Mouse (Mus musculus) limb, embryonic 13.5 days (tissue): ENCODE measurements around the gene Nos1. TPM values are rescaled to one million over a fixed set of nuclear protein-coding genes. Genes with fewer than 3 reads are reported as not detected.

ENCODE experiments used
- ATAC-seq: fragments of 200-750 bp; cut with Nextera tagmentation; 2 replicates; pipeline ENCODE4 v1.8.0; 2017; ENCODE audit warnings: low read depth, moderate number of reproducible peaks, moderate TSS enrichment; ENCODE audit not compliant: low FRiP score
- H3K27ac ChIP-seq: fragments of 300-500 bp; sonication (generic); 2 replicates; pipeline ENCODE4 v1.5.1; 2015; ENCODE audit warnings: inconsistent platforms, mild to moderate bottlenecking, moderate library complexity
- H3K27me3 ChIP-seq: fragments of 300-500 bp; sonication (generic); 2 replicates; pipeline ENCODE4 v1.6.1; 2015; ENCODE audit warnings: mild to moderate bottlenecking, inconsistent platforms
- H3K36me3 ChIP-seq: fragments of 300-500 bp; sonication (generic); 2 replicates; pipeline ENCODE4 v1.6.1; 2015; ENCODE audit warnings: inconsistent platforms, mild to moderate bottlenecking, moderate library complexity
- H3K4me1 ChIP-seq: fragments of 300-500 bp; sonication (generic); 2 replicates; pipeline ENCODE4 v1.6.1; 2015; ENCODE audit warnings: inconsistent platforms
- H3K4me2 ChIP-seq: fragments of 300-500 bp; sonication (generic); replicated peaks from 2 replicates; pipeline ENCODE4 v1.6.1; 2015; ENCODE audit warnings: inconsistent platforms, mild to moderate bottlenecking, moderate library complexity
- H3K4me3 ChIP-seq: fragments of 300-500 bp; sonication (generic); 2 replicates; pipeline ENCODE4 v1.5.1; 2015; ENCODE audit warnings: moderate library complexity, mild to moderate bottlenecking, inconsistent platforms
- H3K9ac ChIP-seq: fragments of 300-500 bp; sonication (generic); 2 replicates; pipeline ENCODE4 v1.6.1; 2015; ENCODE audit warnings: mild to moderate bottlenecking, inconsistent platforms
- H3K9me3 ChIP-seq: fragments of 300-500 bp; sonication (generic); 2 replicates; pipeline ENCODE4 v1.6.1; 2016; ENCODE audit warnings: inconsistent platforms
- WGBS: fragments of 180-500 bp; shearing (Covaris S2); methylation state at CpG from one replicate; pipeline ENCODE4 v1.1.7; 2015; 5-methylcytosine and 5-hydroxymethylcytosine counted together
- polyA plus RNA-seq: library from polyadenylated mRNA; unstranded; fragments of >200 nt; fragmentation: Nextera tagmentation; extraction: Ambion mirVana; gene quantifications from 2 replicates; pipeline ENCODE4 v1.2.1, GENCODE M21; 2015

Nos1 gene
- polyA plus RNA-seq, 1 experiment from 2014 or later = 0.28 TPM

DNA sequence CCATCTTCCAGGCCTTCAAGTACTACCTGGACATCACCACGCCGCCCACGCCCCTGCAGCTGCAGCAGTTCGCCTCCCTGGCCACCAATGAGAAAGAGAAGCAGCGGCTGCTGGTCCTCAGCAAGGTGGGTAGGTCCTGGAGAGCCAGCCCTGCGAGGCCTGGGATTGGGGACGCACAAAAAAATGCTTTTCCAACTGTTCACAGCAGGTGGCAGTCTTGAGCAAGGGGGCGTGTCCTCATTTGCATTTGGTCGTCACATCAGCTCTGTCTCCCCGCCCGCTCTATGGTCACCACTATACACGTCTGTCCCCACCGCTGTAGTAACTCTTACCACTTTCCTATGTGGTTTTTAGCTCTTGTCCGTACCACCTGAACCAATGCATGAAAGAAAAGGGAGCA lies 157.3 kb downstream of the Nos1 start:
- Histone ChIP-seq H3K9me3 (no peaks in the 10 kb centered on the region), H3K36me3 (no peaks in the 10 kb centered on the region), H3K4me3 (peak overlapping the region; percentile 33), H3K4me1 (peaks cover 5% of the 10 kb centered on the region; the same call in 1 of the 2 replicates), H3K9ac (no peak overlapping the region), H3K27me3 (0 out of 2 replicates have a peak, but pooled peaks cover 5% of the 10 kb centered on the region), H3K27ac (no peak overlapping the region), H3K4me2 (peak overlapping the region; percentile 58)
- 17% methylated on average over 14 of the region's 14 CpGs for WGBS
- no peak for ATAC-seq

GRCm38 (mm10) chr5:117939402-117939801 lies 158.6 kb downstream of the Nos1 start:
- Histone ChIP-seq H3K36me3 (no peaks in the 10 kb centered on the region), H3K27me3 (0 out of 2 replicates have a peak, but pooled peaks cover 5% of the 10 kb centered on the region), H3K4me3 (no peak overlapping the region), H3K9me3 (no peaks in the 10 kb centered on the region), H3K9ac (no peak overlapping the region), H3K4me2 (no peak overlapping the region), H3K27ac (no peak overlapping the region), H3K4me1 (peaks cover 5% of the 10 kb centered on the region; the same call in 1 of the 2 replicates)
- ATAC-seq = no peak
- 80% methylated on average over 8 of the region's 8 CpGs for WGBS

GRCm38 (mm10) chr5:117941552-117941951 lies 160.7 kb downstream of the Nos1 start:
- WGBS = 71% methylated on average over 3 of the region's 3 CpGs
- peaks cover 5% of the 10 kb centered on the region; the same call in 1 of the 2 replicates for H3K4me1 ChIP-seq
- ATAC-seq = no peak
- no peaks in the 10 kb centered on the region for H3K9me3 ChIP-seq
- H3K9ac ChIP-seq = no peak overlapping the region
- no peaks in the 10 kb centered on the region for H3K36me3 ChIP-seq
- H3K27me3 ChIP-seq = no peaks in the 10 kb centered on the region
- H3K4me2 ChIP-seq = no peak overlapping the region
- no peak overlapping the region for H3K4me3 ChIP-seq
- H3K27ac ChIP-seq = no peak overlapping the region

DNA sequence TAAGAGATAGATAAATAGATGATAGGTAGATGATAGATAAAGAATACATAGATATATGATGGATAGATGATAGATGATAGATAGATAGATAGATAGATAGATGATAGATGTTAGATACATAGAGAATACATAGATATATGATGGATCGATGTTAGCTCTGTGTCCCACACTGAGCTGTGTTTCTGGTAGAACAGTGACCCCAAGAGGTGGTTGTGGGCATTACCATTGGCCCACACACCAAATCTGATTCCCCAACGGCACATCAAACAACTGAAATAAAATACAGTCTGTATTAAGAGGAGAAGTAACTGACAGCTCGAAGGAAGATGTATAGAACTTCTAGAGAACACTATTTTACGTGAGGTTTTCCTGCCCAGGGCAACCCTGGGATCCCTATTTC lies 165.8 kb downstream of the Nos1 start:
- H3K36me3 ChIP-seq = no peaks in the 10 kb centered on the region
- H3K4me3 ChIP-seq = no peak overlapping the region
- no peaks in the 10 kb centered on the region for H3K27me3 ChIP-seq
- H3K4me1 ChIP-seq = no peaks in the 10 kb centered on the region
- no peaks in the 10 kb centered on the region for H3K9me3 ChIP-seq
- WGBS = 26% methylated on average over 4 of the region's 4 CpGs
- no peak for ATAC-seq
- H3K27ac ChIP-seq = no peak overlapping the region
- no peak overlapping the region for H3K9ac ChIP-seq
- H3K4me2 ChIP-seq = no peak overlapping the region

GRCm38 (mm10) chr5:117949393-117949792 lies 168.6 kb downstream of the Nos1 start:
- H3K36me3 ChIP-seq = no peaks in the 10 kb centered on the region
- H3K9me3 ChIP-seq = no peaks in the 10 kb centered on the region
- H3K4me3 ChIP-seq = no peak overlapping the region
- H3K9ac ChIP-seq = no peak overlapping the region
- no peaks in the 10 kb centered on the region for H3K4me1 ChIP-seq
- no peak overlapping the region for H3K4me2 ChIP-seq
- no peak overlapping the region for H3K27ac ChIP-seq
- no peaks in the 10 kb centered on the region for H3K27me3 ChIP-seq
- ATAC-seq = no peak
- whole genome bisulfite sequencing = 77% methylated on average over 10 of the region's 10 CpGs

DNA sequence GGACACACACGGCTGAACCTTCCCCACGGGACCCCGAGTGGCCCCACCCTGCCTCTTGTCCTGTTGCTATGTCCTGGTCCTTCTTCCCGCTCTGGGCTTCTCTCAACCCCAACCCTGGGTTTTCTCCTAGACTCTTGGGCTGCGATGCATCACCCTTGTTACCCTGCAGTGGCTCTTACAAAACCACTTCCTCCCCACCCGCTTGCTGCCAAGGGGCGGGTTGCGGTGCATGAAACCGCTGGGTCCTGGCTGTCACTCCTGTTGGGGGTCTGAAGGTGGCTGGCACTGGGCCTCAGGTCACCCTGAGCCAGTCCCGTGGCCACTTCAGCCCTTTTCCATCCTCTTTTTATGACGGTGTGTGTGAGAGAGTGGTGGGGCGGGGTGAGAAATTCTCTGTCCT lies 173.1 kb downstream of the Nos1 start:
- H3K27me3 ChIP-seq = no peaks in the 10 kb centered on the region
- no peaks in the 10 kb centered on the region for H3K36me3 ChIP-seq
- no peaks in the 10 kb centered on the region for H3K9me3 ChIP-seq
- H3K4me1 ChIP-seq = no peaks in the 10 kb centered on the region
- no peak overlapping the region for H3K4me3 ChIP-seq
- 87% methylated on average over 12 of the region's 12 CpGs for WGBS
- H3K4me2 ChIP-seq = no peak overlapping the region
- no peak overlapping the region for H3K9ac ChIP-seq
- no peak for ATAC-seq
- H3K27ac ChIP-seq = no peak overlapping the region

DNA sequence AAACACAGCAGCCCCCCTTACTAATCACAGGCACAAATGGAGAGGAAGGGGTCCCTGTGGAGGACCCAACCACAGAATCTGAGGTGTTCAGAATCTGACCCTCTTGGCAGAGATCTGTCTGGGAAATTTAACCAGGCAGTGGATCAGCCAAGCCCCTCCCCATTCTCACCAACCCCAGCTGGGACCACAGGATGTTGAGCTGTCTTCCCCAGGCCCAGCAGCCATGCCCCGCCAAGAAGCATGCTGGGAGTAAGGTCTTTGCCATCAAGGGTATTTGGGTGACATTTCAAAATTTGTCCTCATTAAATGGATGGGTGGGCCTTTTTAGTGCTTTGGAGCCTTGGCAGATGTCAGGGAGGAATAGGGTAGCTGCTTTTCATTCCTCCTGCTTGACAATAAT lies 173.6 kb downstream of the Nos1 start:
- Histone ChIP-seq H3K27me3 (no peaks in the 10 kb centered on the region), H3K9ac (no peak overlapping the region), H3K4me3 (no peak overlapping the region), H3K27ac (no peak overlapping the region), H3K36me3 (no peaks in the 10 kb centered on the region), H3K4me1 (no peaks in the 10 kb centered on the region), H3K4me2 (no peak overlapping the region), H3K9me3 (no peaks in the 10 kb centered on the region)
- 70% methylated on average over 1 of the region's 1 CpGs for WGBS
- ATAC-seq = no peak

- ATAC-seq = no peak
- Histone ChIP-seq H3K9me3 (no peaks in the 10 kb centered on the region), H3K4me2 (no peak overlapping the region), H3K27ac (no peak overlapping the region), H3K4me1 (no peaks in the 10 kb centered on the region), H3K36me3 (no peaks in the 10 kb centered on the region), H3K4me3 (no peak overlapping the region), H3K27me3 (no peaks in the 10 kb centered on the region), H3K9ac (no peak overlapping the region)
- 43% methylated on average over 10 of the region's 10 CpGs for WGBS
These were observed 175.0 kb downstream of the Nos1 start for GRCm38 (mm10) chr5:117955675-117956420.

GRCm38 (mm10) chr5:117964750-117965149 lies 183.9 kb downstream of the Nos1 start:
- H3K4me3 ChIP-seq = no peak overlapping the region
- H3K4me1 ChIP-seq = peaks cover 9% of the 10 kb centered on the region; the same call in 1 of the 2 replicates
- no peaks in the 10 kb centered on the region for H3K9me3 ChIP-seq
- WGBS = 59% methylated on average over 9 of the region's 9 CpGs
- H3K9ac ChIP-seq = no peak overlapping the region
- no peaks in the 10 kb centered on the region for H3K36me3 ChIP-seq
- no peak overlapping the region for H3K27ac ChIP-seq
- ATAC-seq = no peak
- H3K27me3 ChIP-seq = no peaks in the 10 kb centered on the region
- H3K4me2 ChIP-seq = no peak overlapping the region

DNA sequence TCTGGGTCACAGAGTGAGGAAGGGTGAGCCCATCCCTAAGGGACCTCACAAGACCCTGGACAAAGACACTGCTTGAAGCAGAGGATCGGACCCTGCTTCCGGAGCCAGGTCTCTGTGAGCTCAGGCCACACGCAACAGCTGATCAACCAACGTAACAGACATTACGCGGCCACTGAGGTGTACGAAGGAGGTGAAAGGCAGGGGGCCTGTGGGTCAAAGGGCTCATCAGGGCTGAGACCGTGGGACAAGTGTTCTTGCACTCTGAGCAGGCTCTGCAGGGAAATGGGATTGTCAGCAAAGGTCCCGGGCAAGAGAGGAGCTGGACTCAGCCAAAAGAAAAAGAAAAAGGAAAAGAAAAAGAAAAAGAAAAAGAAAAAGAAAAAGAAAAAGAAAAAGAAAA lies 186.1 kb downstream of the Nos1 start:
- Histone ChIP-seq H3K36me3 (no peaks in the 10 kb centered on the region), H3K9me3 (no peaks in the 10 kb centered on the region)
- no peak for ATAC-seq

GRCm38 (mm10) chr5:117967659-117968069 lies 186.8 kb downstream of the Nos1 start:
- Histone ChIP-seq H3K4me3 (no peak overlapping the region), H3K36me3 (no peaks in the 10 kb centered on the region), H3K27me3 (no peaks in the 10 kb centered on the region), H3K9me3 (no peaks in the 10 kb centered on the region), H3K27ac (no peak overlapping the region), H3K4me1 (peaks cover 9% of the 10 kb centered on the region; the same call in 1 of the 2 replicates), H3K9ac (no peak overlapping the region), H3K4me2 (no peak overlapping the region)
- WGBS = 61% methylated on average over 4 of the region's 4 CpGs
- ATAC-seq = no peak

More for the DNA sequence above, 186.1 kb downstream of the Nos1 start:
- H3K9ac ChIP-seq = no peak overlapping the region
- H3K4me1 ChIP-seq = peaks cover 9% of the 10 kb centered on the region; the same call in 1 of the 2 replicates
- no peak overlapping the region for H3K4me3 ChIP-seq
- 78% methylated on average over 9 of the region's 9 CpGs for WGBS
- no peak overlapping the region for H3K4me2 ChIP-seq
- no peaks in the 10 kb centered on the region for H3K27me3 ChIP-seq
- no peak overlapping the region for H3K27ac ChIP-seq

DNA sequence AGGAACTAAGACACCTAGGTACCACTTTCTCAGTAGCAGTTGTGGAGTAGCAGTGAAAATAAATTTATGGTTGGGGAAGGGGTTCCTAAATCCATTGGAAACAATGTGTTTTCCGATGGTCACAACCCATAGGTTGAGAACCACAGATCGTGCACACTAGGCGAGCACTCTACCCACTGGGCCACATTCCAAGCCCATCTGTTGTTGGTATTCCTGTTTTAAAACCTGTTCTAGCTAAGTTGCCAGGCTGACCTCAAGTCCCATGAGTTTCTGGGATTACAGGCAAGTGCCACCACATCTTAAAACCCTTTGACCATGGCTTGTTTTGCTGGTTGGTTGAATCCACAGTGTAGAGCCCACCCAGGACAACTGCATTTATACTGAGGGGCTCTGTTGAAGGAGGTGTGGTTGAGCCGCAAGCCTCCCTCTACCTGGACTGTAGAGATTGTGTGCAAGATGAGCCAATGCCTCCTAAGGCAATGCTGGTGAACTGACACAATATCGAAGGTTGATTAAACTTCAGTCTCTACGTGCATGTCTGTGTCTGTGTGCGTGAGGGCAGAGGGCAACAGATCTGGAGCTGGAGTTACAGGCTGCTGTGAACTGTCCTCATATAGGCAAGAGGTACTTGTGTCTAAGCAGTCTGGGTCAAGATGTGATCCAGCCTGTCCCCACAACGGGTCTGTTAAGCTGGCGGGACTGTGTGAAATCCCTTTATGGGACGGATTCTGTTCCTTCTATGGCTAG lies 189.0 kb downstream of the Nos1 start:
- Histone ChIP-seq H3K9me3 (no peaks in the 10 kb centered on the region), H3K4me2 (no peak overlapping the region)
- ATAC-seq = no peak

More for the DNA sequence above, 189.0 kb downstream of the Nos1 start:
- Histone ChIP-seq H3K27me3 (no peaks in the 10 kb centered on the region), H3K4me3 (no peak overlapping the region), H3K27ac (no peak overlapping the region), H3K36me3 (no peaks in the 10 kb centered on the region), H3K9ac (no peak overlapping the region), H3K4me1 (peaks cover 2% of the 10 kb centered on the region; the same call in 1 of the 2 replicates)
- WGBS = 83% methylated on average over 10 of the region's 10 CpGs
